Mouse (Mus musculus) mouse embryonic stem cell (cell line): ENCODE data around the gene Stk38.

Experiments used
- in situ Hi-C, 2 experiments: fragments of 300-500 bp; cut with MboI; formaldehyde crosslinking; loops; 1 replicate in 1 of 2; 3 replicates in 1 of 2; pipeline ENCODE4 v1.14.3; 2019 to 2020; ENCODE audit warnings: low sequenced_read_pairs in 2 of 2, low pct_unique_long_range_greater_than_20kb in 1 of 2, mixed read lengths in 1 of 2; ENCODE audit not compliant: unreplicated experiment in 1 of 2

Gene Stk38

GRCm38 (mm10) chr17:28943740-28944139, 64.1 kb downstream of the Stk38 start, which contains the start of gene Pxt1:
Gene Pxt1 (minus strand): TSS chr17:28943840.
- in situ Hi-C loops = no loop called here

GRCm38 (mm10) chr17:28942101-28942500, 65.7 kb downstream of the Stk38 start:
- in situ Hi-C loops = no loop called here

GRCm38 (mm10) chr17:28940776-28941555, 66.8 kb downstream of the Stk38 start:
- in situ Hi-C loops = no loop called here

GRCm38 (mm10) chr17:28936622-28937345, 71.0 kb downstream of the Stk38 start:
- in situ Hi-C loops = no loop called here

GRCm38 (mm10) chr17:28936133-28936532, 71.7 kb downstream of the Stk38 start:
- in situ Hi-C loops = no loop called here

GRCm38 (mm10) chr17:28934120-28934916, 73.5 kb downstream of the Stk38 start:
- in situ Hi-C loops = no loop called here

GRCm38 (mm10) chr17:28932274-28932673, 75.5 kb downstream of the Stk38 start:
- in situ Hi-C loops = no loop called here

GRCm38 (mm10) chr17:28931436-28932211, 76.2 kb downstream of the Stk38 start:
- in situ Hi-C loops = no loop called here

- in situ Hi-C loops = no loop called here
Observed at GRCm38 (mm10) chr17:28930392-28931074, 77.3 kb downstream of the Stk38 start.

GRCm38 (mm10) chr17:28929369-28929768, 78.4 kb downstream of the Stk38 start:
- in situ Hi-C loops = no loop called here

GRCm38 (mm10) chr17:28928004-28928403, 79.8 kb downstream of the Stk38 start:
- in situ Hi-C loops = no loop called here

GRCm38 (mm10) chr17:28926866-28927635, 80.7 kb downstream of the Stk38 start:
- in situ Hi-C loops = no loop called here

- in situ Hi-C loops = no loop called here
Observed at GRCm38 (mm10) chr17:28926380-28926779, 81.4 kb downstream of the Stk38 start.

GRCm38 (mm10) chr17:28924957-28925595, 82.7 kb downstream of the Stk38 start:
- in situ Hi-C loops = no loop called here

- in situ Hi-C loops = no loop called here
Observed at GRCm38 (mm10) chr17:28922096-28922495, 85.7 kb downstream of the Stk38 start.

GRCm38 (mm10) chr17:28921086-28921485, 86.7 kb downstream of the Stk38 start:
- in situ Hi-C loops = no loop called here
